Mouse (Mus musculus): Measurements from ENCODE around the gene Sf3b1.

DNA sequence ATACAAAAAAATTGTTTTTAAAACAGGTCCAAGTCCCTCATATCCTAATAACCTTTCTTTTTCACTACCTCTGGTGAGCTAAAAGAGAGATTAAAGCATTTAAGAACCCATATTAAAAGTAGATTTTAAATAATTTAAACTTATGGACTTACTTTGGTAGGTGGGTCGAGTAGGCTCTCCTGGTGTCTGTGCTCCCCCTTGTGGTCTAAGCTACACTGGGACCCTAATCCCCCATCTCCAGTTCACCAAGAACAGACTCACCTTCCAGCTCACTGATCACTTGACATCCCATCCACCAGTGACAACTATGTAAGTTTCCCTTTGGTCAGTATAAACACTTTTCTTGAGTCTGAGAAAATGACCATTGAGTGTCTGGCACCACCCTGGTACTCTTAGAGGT, 15.0 kb upstream of the Sf3b1 start:
- TF ChIP-seq CTCF (IDR thresholded peaks at IDR 0.05; ENCODE audit: extremely low read depth, insufficient read depth, insufficient read length, insufficient replicate concordance) (peak; percentile 24; the same call in 1 of the 2 replicates), POLR2A (IDR thresholded peaks at IDR 0.05; ENCODE audit: low read depth, low read length) (no peak)

Data from spleen, adult 2 months (tissue).